Mouse (Mus musculus) CH12.LX (cell line): ENCODE measurements around the gene Dnase1l2.

Experiments used
- CHD1 ChIP-seq: IDR thresholded peaks from 2 replicates; pipeline ENCODE4 v1.6.1; 2012; ENCODE audit warnings: low read depth, low read length, improper control_type of control experiment, inconsistent platforms
- CTCF ChIP-seq, 2 experiments: IDR thresholded peaks in 1 of 2; conservative IDR thresholded peaks in 1 of 2; 2 replicates each; pipeline ENCODE4 v1.5.1; 2011 to 2012; ENCODE audit warnings: low read depth in 2 of 2, low read length in 2 of 2, improper control_type of control experiment in 1 of 2, inconsistent platforms in 1 of 2, mild to moderate bottlenecking in 1 of 2, moderate library complexity in 1 of 2
- E2F4 ChIP-seq: IDR thresholded peaks from 2 replicates; pipeline ENCODE4 v1.6.1; 2011; ENCODE audit warnings: low read depth, low read length, improper control_type of control experiment; ENCODE audit not compliant: insufficient replicate concordance
- EP300 ChIP-seq: IDR thresholded peaks from 2 replicates; pipeline ENCODE4 v1.6.1; 2011; ENCODE audit warnings: low read length, improper control_type of control experiment
- GABPA ChIP-seq: IDR thresholded peaks from 2 replicates; pipeline ENCODE4 v1.6.1; 2012; ENCODE audit warnings: low read depth, low read length, improper control_type of control experiment, inconsistent platforms; ENCODE audit not compliant: insufficient replicate concordance
- JUND ChIP-seq: conservative IDR thresholded peaks from 2 replicates; pipeline ENCODE4 v1.6.1; 2011; ENCODE audit warnings: low read depth, low read length, improper control_type of control experiment
- KAT2A ChIP-seq: IDR thresholded peaks from 2 replicates; pipeline ENCODE4 v1.6.1; 2012; ENCODE audit warnings: low read length, improper control_type of control experiment, inconsistent platforms; ENCODE audit not compliant: insufficient replicate concordance
- MEF2A ChIP-seq: IDR thresholded peaks from 2 replicates; pipeline ENCODE4 v1.6.1; 2014; ENCODE audit warnings: low read depth, mild to moderate bottlenecking, inconsistent platforms, low read length, improper control_type of control experiment, borderline replicate concordance
- POLR2AphosphoS2 ChIP-seq: IDR thresholded peaks from 2 replicates; pipeline ENCODE4 v1.6.1; 2011; ENCODE audit warnings: low read depth, low read length, improper control_type of control experiment
- USF1 ChIP-seq: IDR thresholded peaks from 2 replicates; pipeline ENCODE4 v1.6.1; 2014; ENCODE audit warnings: low read depth, mild to moderate bottlenecking, inconsistent platforms, low read length, improper control_type of control experiment
- USF2 ChIP-seq: conservative IDR thresholded peaks from 2 replicates; pipeline ENCODE4 v1.6.1; 2011; ENCODE audit warnings: low read depth, low read length, improper control_type of control experiment

- TF ChIP-seq CHD1, result no peak
- TF ChIP-seq CTCF (conservative IDR thresholded peaks at IDR 0.05 in 1 of 2, IDR thresholded peaks at IDR 0.05 in 1 of 2; ENCODE audit: low read depth in 2 of 2, low read length in 2 of 2), result peak in 1 of 2 experiments; percentile 50; a peak in 2 of 4 replicates
- TF ChIP-seq E2F4, result no peak
- no peak for TF ChIP-seq USF1
- TF ChIP-seq GABPA, result no peak
- TF ChIP-seq EP300, result no peak
- TF ChIP-seq JUND, result no peak
- no peak for TF ChIP-seq USF2
- no peak for TF ChIP-seq MEF2A
- TF ChIP-seq KAT2A, result no peak
- TF ChIP-seq POLR2AphosphoS2, result no peak
Observed at GRCm38 (mm10) chr17:24441148-24441547, 1.8 kb downstream of the Dnase1l2 start.
